Mouse (Mus musculus): Measurements from ENCODE around the gene Spryd3.

DNA sequence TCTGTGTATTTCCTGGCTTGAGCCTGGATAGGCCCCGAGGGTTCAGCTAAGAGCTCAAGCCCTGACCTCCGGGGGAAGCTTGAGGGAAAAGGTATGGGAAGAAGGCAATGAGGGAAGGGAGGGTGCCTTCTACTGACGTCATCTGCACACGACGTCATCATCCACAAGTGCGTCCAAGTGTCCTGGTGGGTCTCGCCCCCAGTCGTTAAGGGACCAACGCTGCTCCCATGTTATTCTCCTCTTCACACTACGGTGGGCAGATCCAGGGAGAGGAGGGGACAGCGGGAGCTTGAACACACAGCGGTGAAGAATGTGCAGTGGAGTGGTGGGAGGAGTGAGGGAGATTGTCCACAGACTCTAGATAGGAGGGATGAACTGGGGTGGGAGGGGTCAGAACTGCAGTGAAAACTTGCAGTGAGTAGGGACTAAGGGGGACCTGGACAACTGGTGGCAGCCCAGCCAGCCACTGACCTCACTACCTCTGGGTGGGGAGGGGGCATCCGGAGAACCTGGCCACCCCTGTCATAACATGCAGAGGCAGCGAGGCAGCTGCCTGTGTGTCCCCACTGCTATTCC, 32.6 kb downstream of the Spryd3 start:
- TF ChIP-seq POLR2A (IDR thresholded peaks at IDR 0.05; ENCODE audit: borderline replicate concordance, low read depth, low read length): no peak
- no peak for TF ChIP-seq CTCF (IDR thresholded peaks at IDR 0.05; ENCODE audit: low read depth, low read length)

Measured in bone marrow macrophage, adult 2 months (primary cell).